Mouse (Mus musculus): Measurements from ENCODE around the gene Dhrs2.

Dhrs2 gene

GRCm38 (mm10) chr14:55221707-55222106 lies at the start of gene Dhrs2:
Gene Dhrs2 (plus strand): TSS chr14:55222007.
- DNase-seq (ENCODE audit: low spot score in 2 of 2): no peak

- DNase-seq (ENCODE audit: low spot score in 2 of 2): no peak
These were observed 47.6 kb upstream of the Dhrs2 start for GRCm38 (mm10) chr14:55174164-55174563.

DNA sequence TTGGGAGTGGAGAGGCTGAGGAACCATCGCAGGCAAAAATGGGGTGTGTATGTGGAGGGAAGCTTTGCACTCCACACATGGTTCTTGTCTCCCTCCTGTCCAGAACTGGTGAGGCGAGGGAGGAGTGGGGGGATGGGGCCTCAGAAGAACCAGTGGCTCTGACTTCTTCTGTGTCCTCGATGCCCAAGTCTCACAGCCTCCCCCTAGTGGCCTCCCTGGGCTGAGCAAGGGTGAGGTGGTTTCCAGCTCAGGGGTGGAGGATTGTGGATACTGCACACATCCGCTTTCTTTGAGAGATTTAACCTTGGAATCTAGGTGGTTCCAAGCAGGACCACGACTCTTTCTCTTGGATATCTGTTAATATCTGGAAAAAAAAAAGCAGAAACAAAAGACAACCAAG lies 44.5 kb upstream of the Dhrs2 start:
- DNase-seq (ENCODE audit: low spot score in 2 of 2): peak; percentile 45 to 50

- DNase-seq (ENCODE audit: low spot score in 2 of 2): no peak
These were observed 40.9 kb upstream of the Dhrs2 start for GRCm38 (mm10) chr14:55180951-55181350.

GRCm38 (mm10) chr14:55183231-55183630 lies 38.6 kb upstream of the Dhrs2 start:
- no peak for DNase-seq (ENCODE audit: low spot score in 2 of 2)

- DNase-seq (ENCODE audit: low spot score in 2 of 2): no peak
These were observed 37.1 kb upstream of the Dhrs2 start for GRCm38 (mm10) chr14:55184640-55185145.

GRCm38 (mm10) chr14:55188491-55188890 lies 33.3 kb upstream of the Dhrs2 start:
- no peak for DNase-seq (ENCODE audit: low spot score in 2 of 2)

GRCm38 (mm10) chr14:55189351-55189769 lies 32.4 kb upstream of the Dhrs2 start:
- peak; percentile 78 to 84 for DNase-seq (ENCODE audit: low spot score in 2 of 2)

DNA sequence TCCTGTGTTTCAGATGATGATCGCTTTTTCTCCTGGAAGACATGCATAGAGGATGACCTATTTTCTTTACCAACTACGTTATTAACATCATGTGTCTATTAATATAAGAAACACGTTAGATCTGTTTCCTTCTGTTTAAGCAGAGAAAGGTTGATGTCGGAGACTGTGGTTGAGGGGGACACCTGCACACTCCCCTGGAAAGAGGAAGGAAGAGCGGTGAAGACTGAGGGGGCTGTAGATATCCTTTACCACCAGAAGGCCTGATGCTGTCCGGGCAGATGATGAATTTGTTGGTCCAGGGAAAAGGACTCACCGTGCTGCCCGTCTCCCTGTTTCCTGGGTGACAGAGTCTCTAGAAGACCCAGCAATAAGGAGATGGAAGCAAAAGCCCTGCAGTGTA lies 28.5 kb upstream of the Dhrs2 start:
- no peak for DNase-seq (ENCODE audit: low spot score in 2 of 2)

DNA sequence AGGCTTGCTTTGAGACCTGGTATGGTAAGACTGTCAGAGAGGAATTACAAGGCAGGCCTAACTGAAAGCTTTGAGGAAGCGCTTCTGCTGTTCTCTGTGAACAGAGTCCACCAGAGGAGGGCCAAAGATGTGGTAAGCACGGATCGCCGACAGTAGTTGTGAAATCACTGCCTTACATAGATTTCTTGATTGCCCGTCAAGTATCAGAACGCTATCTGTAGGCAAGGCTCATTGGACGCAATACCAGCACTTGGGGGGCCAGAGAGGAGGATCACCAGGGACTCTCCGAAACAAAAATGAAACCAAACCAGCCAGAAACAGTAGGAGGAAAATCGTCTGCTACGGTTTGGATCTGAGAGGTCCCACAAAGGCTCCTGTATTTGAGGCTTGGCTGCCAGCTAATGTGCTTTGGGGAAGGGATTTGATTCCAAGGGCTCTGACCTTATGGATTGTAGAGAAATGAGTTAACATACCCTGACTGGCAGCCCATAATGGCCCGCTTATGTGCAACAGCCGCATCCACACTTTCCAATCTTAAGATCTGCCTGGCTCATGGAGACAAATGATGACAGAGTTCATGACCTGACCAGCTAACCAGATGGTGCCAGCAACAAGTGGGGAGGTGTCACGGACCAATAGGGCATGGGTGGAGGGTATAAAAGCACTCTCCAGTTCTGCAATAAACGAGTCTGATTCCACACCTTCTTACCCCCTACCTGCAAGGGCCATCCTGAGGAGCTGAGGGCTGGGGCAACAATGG lies 27.8 kb upstream of the Dhrs2 start:
- no peak for DNase-seq (ENCODE audit: low spot score in 2 of 2)

DNA sequence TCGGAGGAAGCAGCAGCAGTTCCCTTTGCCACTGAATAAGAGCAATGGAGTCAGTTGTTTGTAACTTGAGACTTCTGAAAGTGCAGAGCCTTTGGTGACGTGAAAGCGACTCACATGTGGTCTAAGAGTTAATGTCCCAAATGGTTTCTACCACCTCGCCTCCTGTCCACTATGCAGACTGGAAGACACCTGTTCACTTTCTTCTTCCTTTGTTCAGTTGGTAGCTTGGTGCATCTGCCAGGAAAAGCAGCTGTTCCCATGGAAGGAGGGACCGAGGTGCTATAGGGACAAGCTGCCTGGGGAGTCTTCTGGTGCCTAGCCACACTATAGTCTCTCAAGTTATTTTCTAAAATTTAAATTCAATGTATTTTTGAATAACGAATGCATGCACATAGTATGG lies 27.0 kb upstream of the Dhrs2 start:
- DNase-seq (ENCODE audit: low spot score in 2 of 2): no peak

GRCm38 (mm10) chr14:55197121-55197520 lies 24.7 kb upstream of the Dhrs2 start:
- DNase-seq (ENCODE audit: low spot score in 2 of 2): no peak

GRCm38 (mm10) chr14:55198187-55198586 lies 23.6 kb upstream of the Dhrs2 start:
- DNase-seq (ENCODE audit: low spot score in 2 of 2): no peak

- no peak for DNase-seq (ENCODE audit: low spot score in 2 of 2)
These were observed 17.3 kb upstream of the Dhrs2 start for GRCm38 (mm10) chr14:55204544-55204943.

DNA sequence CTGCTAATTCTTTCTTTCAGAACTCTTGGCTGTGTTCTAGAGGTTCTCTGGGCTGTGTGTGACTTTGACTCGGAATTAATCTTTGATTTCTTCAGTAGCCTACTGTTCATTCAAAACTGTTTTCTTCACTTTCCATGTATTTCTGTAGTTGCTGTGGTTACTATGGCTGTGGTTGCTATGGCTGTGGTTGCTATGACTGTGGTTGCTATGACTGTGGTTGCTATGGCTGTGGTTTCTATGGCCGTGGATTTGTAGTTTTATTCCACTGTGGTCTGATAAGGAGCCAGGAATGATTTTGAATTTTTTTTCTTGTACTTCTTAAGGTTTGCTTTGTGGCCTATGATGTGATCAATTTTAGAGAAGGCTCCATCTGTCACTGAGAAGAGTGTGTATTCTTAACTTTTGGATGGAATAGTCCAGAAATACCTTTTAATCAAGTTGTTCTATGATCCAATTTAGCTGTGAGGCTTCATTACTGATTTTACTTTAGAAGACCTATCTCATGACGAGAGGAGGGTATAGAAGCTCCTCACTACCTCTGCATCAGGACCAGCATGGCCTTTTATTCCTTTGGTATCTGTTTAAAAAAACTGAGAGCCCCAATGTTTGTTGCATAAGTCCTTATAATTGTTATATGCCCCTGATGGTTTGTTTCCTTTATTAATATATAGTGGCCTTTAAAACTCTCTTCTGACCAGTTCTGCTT lies 16.6 kb upstream of the Dhrs2 start:
- peak; percentile 63 to 78 for DNase-seq (ENCODE audit: low spot score in 2 of 2)

GRCm38 (mm10) chr14:55208306-55208705 lies 13.5 kb upstream of the Dhrs2 start:
- no peak for DNase-seq (ENCODE audit: low spot score in 2 of 2)

DNA sequence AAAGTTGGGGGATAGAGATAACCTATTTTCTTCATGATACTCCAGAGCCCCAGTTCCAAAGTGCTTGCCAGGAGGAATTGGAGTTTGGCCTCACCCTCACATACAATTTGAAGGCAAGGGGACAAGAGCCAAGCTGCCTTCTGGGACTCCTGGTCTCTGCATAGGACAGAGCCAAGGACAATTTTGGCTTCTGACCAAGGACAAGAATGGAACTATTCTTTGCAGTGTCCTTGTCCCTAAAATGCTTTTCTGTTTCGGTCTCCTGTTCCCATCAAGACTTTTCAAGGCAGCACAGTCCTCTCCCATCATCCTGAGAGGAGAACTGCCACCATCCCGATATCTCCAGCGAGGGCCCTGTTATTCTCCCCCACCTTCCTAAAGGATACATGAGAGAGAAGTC lies 8.2 kb upstream of the Dhrs2 start:
- no peak for DNase-seq (ENCODE audit: low spot score in 2 of 2)

DNA sequence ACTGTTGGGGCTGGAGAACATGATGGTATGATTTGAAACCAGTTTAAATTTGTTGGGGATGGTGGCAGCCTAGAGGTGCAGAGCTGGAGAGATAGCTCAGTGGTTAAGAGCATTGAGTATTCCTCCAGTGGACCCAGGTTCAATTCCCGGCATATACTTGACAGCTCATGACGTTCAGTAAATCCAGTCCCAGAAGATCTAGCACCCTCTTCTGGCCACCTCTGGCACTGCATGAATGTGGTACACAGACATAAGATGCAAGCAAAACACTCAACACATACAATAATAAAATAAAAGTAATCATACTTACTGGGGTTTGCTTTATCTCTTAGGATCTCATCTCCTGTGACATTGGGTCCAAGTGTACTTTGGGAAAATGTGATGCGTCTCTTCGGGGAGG lies 7.3 kb upstream of the Dhrs2 start:
- peak in 1 of 2 experiments; percentile 20 for DNase-seq (ENCODE audit: low spot score in 2 of 2)

GRCm38 (mm10) chr14:55223172-55223571 lies 1.4 kb downstream of the Dhrs2 start:
- DNase-seq (ENCODE audit: low spot score in 2 of 2): no peak

DNA sequence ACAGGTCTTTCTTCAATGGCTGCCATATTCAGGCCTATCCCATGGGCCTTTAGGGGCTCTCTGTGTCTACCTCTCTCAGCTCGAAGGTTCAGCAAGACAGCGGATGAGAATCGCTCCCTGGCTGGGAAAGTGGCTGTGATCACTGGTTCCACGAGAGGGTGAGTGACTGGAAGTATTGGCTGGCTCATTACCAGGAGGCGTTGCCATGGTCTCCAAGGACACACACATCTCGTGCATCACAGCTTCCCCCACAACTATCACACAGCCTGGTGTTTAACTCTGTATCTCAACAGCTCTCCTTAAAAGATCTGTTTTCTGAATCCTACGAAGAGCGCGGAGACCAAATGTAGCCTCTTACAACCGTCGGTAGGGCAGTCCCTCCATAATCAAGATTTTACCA lies 12.8 kb downstream of the Dhrs2 start:
- DNase-seq (ENCODE audit: low spot score in 2 of 2): peak; percentile 4 to 7

DNA sequence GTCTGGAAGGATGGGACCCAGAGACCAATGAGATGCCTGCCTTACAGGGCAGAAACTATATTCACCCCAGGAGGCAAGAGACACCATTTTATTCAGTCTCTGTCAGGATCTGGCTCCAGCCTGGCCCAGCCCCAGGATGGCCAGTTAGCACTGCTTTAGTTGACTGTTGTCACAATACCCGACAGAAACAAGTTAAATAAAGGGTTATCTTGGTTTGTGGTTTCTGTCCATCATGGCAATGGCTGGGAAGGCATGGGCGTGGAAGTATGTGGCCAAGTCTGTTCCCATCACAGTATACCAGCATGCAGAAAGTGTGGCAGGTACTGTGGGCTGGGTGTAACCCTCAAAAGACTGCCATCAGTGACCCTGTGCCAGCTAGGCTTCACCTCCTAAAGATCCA lies 14.9 kb downstream of the Dhrs2 start:
- no peak for DNase-seq (ENCODE audit: low spot score in 2 of 2)

DNA sequence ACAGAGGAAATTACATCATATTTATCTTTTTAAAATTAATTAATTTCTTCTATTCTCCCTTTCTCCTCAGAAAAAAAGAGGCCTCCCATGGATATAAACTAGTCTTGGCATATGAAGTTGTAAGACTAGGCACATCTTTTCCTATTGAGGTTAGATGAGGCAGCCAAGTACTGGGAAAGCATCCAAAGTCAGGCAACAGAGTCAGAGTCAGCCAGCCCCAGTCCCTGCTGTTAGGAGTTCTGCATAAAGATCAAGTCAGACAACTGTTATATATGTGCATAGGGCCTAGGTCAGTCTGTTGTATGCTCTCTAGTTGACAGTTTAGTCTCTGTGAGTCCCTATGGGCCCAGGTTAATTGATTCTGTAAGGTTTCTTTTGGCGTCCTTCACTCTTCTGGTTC lies 20.9 kb downstream of the Dhrs2 start:
- DNase-seq (ENCODE audit: low spot score in 2 of 2): no peak

DNA sequence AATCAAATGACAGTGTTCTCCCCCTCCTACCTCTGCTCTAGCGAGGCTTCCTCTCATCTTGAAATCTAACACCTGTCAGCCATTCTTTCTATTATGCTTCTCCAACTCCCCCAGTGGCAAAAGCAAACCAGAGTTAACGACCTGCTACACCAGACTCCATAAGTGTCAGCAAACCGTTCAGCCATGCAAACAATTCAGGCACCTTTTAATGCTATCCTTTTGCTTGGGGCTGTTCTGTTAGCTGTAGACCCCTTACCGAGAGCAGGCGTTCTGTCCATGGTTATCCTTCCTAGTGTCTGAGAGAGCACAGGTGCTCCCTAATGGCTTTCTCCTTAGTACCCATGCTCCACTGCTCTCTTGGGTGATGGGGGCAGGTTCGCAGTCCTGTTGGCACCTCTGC lies 25.4 kb downstream of the Dhrs2 start:
- DNase-seq (ENCODE audit: low spot score in 2 of 2): no peak
